ENCODE assay signal across 16 mouse cellular contexts in genomic region chr5:99227361-99227760, GRCm38 (mm10).
"Had no signal": no experiment of that assay in that cellular context is flagged by ENCODE, and none has a peak within 500 bp of the region (broad histone marks: within the 10 kb centered on the region; RNA-seq: fewer than 3 reads in every experiment).

No protein-coding gene starts in this region.

- H3K4me1 ChIP-seq: stomach, embryonic 15.5 days had no signal

- H3K4me2 ChIP-seq: neural tube, embryonic 13.5 days; neural tube, embryonic 15.5 days; stomach, embryonic 15.5 days had no signal

- H3K4me3 ChIP-seq: neural tube, embryonic 13.5 days; neural tube, embryonic 15.5 days; stomach, embryonic 15.5 days had no signal

- H3K9me3 ChIP-seq: neural tube, embryonic 13.5 days; neural tube, embryonic 15.5 days; stomach, embryonic 15.5 days had no signal

- H3K27me3 ChIP-seq: neural tube, embryonic 13.5 days; neural tube, embryonic 15.5 days; stomach, embryonic 15.5 days had no signal

- H3K27ac ChIP-seq: neural tube, embryonic 15.5 days; stomach, embryonic 15.5 days; stomach, postnatal 0 days had no signal

- H3K9ac ChIP-seq: neural tube, embryonic 13.5 days; neural tube, embryonic 15.5 days; stomach, embryonic 15.5 days had no signal

- DNase-seq: retina, postnatal 1 day; right cerebral cortex, adult 18-20 months; right cerebral cortex, postnatal 14 days; right cerebral cortex, postnatal 25 days; right cerebral cortex, postnatal 4 days; spleen, adult 18-20 months; thymus, adult 18-20 months; thymus, adult 2 months; thymus, postnatal 14 days; thymus, postnatal 25 days; thymus, postnatal 36 days; thymus, postnatal 4 days had no signal
